Mouse (Mus musculus) C2C12 (cell line): Measurements from ENCODE around the gene Dcst2. TPM values are rescaled to one million over a fixed set of nuclear protein-coding genes. Genes with fewer than 3 reads are reported as not detected.

ENCODE experiments used
- H3K27me3 ChIP-seq: one replicate; pipeline ENCODE4 v1.6.1; 2011; ENCODE audit not compliant: control insufficient read depth, insufficient read depth, insufficient read length
- H3K36me3 ChIP-seq: one replicate; pipeline ENCODE4 v1.6.1; 2011; ENCODE audit not compliant: control insufficient read depth, insufficient read depth
- H3K4me3 ChIP-seq: one replicate; pipeline ENCODE4 v1.5.1; 2011; ENCODE audit warnings: mild to moderate bottlenecking, control low read depth; ENCODE audit not compliant: poor library complexity, insufficient read depth, severe bottlenecking
- H3K79me2 ChIP-seq: one replicate; pipeline ENCODE4 v1.6.1; 2011; ENCODE audit not compliant: control insufficient read depth, insufficient read depth
- H3K79me3 ChIP-seq: one replicate; pipeline ENCODE4 v1.6.1; 2011; ENCODE audit warnings: low read depth, control low read depth
- H3ac ChIP-seq: one replicate; pipeline ENCODE3; 2011; ENCODE audit warnings: low read depth; ENCODE audit not compliant: control insufficient read depth, insufficient read length
- CEBPB ChIP-seq: IDR thresholded peaks from one replicate; pipeline ENCODE4 v1.6.1; 2011; ENCODE audit warnings: low read depth, mild to moderate bottlenecking, control low read depth, moderate library complexity
- CTCF ChIP-seq: IDR thresholded peaks from one replicate; pipeline ENCODE4 v1.5.1; 2011; ENCODE audit not compliant: control insufficient read depth, insufficient read depth, insufficient read length
- FOSL1 ChIP-seq: IDR thresholded peaks from one replicate; pipeline ENCODE4 v1.8.0; 2011; ENCODE audit warnings: mild to moderate bottlenecking, low read length; ENCODE audit not compliant: poor library complexity, insufficient read depth, severe bottlenecking
- MAX ChIP-seq: IDR thresholded peaks from one replicate; pipeline ENCODE4 v1.6.1; 2011; ENCODE audit warnings: mild to moderate bottlenecking, control low read depth
- MYOD1 ChIP-seq: IDR thresholded peaks from one replicate; pipeline ENCODE4 v1.6.1; 2011; ENCODE audit warnings: low read depth; ENCODE audit not compliant: control insufficient read depth, insufficient read length
- MYOG ChIP-seq: IDR thresholded peaks from one replicate; pipeline ENCODE4 v1.6.1; 2011; ENCODE audit not compliant: control insufficient read depth, insufficient read length; ENCODE audit errors: extremely low read depth
- USF1 ChIP-seq: IDR thresholded peaks from one replicate; pipeline ENCODE4 v1.6.1; 2011; ENCODE audit warnings: low read depth, mild to moderate bottlenecking, control low read depth, moderate library complexity
- polyA plus RNA-seq: library from polyadenylated mRNA; unstranded; fragments of >200 nt; fragmentation: generic; extraction: Trizol; gene quantifications from one replicate; pipeline ENCODE4 v1.2.1, GENCODE M21; 2012; ENCODE audit warnings: missing spikeins

Dcst2 gene
- polyA plus RNA-seq, 1 experiment = 0.01 TPM

DNA sequence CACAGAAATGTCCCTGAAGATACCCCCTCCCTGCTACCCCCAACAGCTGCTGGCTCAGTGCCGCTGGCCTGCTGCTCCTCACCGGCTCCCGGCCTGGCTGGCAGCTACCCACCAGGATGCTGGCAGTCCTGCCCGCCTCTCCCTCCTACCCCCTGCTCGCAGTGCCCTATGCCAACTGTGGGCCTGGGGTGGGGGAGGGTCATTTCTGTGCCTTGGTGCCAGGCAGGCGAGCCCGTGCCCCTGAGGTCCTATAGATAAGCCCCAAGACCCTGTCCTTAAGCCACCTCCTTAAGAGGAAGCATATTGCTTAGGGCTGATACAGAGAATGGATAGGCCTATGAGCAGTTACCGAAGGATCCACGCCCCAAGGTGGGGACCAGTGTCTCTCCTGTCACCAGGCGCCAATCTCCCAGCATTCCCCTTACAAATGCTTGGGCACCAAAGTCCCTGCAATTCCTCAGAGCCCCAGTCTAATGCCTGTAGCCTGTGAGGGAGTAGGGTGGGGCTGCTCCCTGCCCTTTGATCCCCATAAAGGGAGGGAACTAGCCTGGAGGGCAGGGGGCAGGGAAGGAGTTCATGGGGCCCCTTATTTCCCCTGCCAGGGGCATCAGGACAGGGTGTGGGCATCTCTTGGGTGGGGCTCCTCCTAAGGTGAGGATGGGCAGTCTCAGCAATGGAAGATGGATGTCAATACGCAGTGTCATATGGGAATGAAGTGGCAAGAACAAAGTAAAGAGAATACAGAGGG is 26.5 kb downstream of the Dcst2 start:
- no peaks in the 10 kb centered on the region for H3K27me3 ChIP-seq

DNA sequence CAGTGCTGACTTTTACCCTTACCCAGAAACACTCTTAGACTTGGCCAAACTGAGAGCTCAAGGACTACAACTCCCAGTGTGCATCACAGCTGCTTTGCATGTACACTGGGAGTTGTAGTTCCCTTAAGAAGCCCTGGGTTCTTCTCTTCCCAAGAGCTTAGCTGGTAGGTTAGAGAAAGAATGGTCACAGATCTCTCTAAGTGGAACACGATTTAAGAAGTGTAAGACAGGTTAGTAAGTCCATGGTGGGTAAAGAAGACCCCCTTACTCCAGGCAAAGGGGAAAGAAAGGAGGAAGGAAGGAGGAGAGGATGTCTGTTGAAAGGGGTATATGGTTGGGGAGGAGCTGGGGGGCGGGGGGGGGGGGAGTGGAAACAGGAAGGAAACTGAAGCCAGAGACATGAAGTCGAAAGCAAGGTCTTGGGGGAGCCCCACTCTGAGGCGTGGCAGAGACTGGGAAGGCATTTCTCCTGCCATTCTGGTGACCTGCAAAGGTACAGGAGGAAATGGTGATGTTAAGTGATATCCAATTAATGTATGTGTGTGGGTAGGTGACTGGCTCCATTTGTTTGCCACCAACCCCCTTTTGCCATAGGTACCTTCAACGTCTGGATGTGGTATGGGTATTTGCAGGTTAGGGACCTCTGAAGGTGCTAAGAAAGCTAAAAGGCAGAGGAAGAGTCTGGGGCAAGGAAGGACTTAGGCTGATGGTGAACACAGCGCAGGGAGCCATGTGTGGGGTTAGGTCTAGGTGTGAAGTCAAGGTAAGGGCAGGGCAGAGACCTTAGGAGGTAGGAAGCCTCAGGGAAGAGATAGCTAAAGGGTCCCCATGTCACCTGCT is 27.3 kb downstream of the Dcst2 start:
- peaks cover 66% of the 10 kb centered on the region for H3K79me2 ChIP-seq
- no peak overlapping the region for H3ac ChIP-seq
- H3K36me3 ChIP-seq = no peaks in the 10 kb centered on the region
- H3K27me3 ChIP-seq = no peaks in the 10 kb centered on the region
- TF ChIP-seq CEBPB = no peak
- H3K79me3 ChIP-seq = peaks cover 4% of the 10 kb centered on the region
- no peak overlapping the region for H3K4me3 ChIP-seq

More for the DNA sequence above, 26.5 kb downstream of the Dcst2 start:
- Histone ChIP-seq H3K79me3 (peaks cover 4% of the 10 kb centered on the region), H3ac (no peak overlapping the region), H3K79me2 (peaks cover 74% of the 10 kb centered on the region), H3K4me3 (no peak overlapping the region), H3K36me3 (no peaks in the 10 kb centered on the region)
- TF ChIP-seq FOSL1 = no peak
- TF ChIP-seq USF1 = no peak
- no peak for TF ChIP-seq CTCF
- no peak for TF ChIP-seq CEBPB
- TF ChIP-seq MYOD1 = no peak
- no peak for TF ChIP-seq MYOG
- TF ChIP-seq MAX = no peak

DNA sequence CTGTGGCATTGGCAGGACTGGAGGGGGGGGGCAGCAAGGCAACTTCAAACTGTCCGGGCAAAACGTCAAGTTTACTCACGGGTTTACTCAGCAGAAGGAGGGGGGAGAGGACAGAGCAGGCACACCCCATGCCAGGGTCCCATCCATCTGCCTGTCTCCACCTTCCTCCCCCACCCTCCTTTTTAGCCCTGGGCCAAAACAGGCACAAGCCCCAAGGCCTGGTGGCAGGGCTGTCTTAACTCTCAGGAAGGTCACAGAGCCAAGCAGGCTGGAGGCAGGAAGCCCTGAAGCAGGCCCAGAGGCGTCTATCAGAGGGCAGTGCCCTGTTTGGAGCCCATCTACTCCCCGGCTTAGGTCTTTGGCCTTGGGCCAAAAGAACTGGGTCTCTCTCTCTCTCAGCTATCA is 28.3 kb downstream of the Dcst2 start:
- TF ChIP-seq CTCF (no peak), MYOG (no peak), USF1 (no peak), MAX (no peak), MYOD1 (no peak), FOSL1 (no peak), CEBPB (no peak)

DNA sequence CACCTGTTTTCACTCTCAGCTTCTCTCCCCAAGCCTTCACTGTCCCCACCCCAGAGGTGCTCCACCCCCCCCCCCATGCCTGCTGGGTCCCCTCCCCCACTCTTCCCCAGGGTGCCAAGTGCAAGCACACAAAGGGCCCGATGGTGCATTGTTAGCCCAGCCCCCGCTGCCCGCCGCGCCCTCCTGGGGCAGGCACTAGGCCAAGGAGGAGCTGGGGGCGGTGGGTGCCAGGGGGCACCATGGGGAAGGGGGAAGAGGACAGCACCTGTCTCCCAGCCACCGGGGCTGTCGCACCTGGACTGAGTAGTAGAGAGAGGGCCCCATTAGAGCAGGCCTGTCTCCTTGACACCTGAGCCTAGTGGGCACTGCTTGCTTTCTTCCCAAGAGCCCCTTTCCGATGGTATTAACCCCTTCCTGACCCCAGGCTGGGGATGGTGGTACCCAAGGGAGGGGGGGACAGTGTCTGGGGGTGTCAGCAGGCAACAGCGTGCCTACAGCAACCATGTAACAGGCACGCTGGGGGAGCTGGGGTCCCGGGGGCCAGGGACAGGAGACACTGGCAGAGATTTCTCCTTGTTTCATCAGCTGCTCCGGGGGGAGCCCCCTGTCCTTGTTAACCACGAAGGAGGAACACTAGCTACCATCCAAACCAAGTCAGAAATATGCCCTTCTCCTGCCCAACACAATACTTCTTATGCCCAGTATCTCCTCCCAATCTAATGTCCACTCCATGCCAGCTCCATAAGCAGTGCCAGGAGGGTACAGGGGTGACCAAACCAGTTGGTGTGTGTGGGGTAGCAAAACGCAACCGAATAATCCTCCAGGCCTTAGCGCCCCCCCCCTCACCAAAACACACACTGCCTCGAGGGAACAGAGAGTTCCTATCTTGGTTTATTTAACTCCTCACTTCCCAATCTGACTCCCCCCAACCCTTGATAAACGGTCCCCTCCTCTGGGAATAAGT is 29.2 kb downstream of the Dcst2 start:
- H3K79me2 ChIP-seq = peaks cover 60% of the 10 kb centered on the region
- TF ChIP-seq MYOD1 = no peak
- TF ChIP-seq USF1 = no peak
- no peak for TF ChIP-seq CEBPB
- TF ChIP-seq FOSL1 = no peak
- no peak for TF ChIP-seq MYOG
- no peak for TF ChIP-seq MAX
- no peak for TF ChIP-seq CTCF
- H3K27me3 ChIP-seq = no peaks in the 10 kb centered on the region
- no peaks in the 10 kb centered on the region for H3K36me3 ChIP-seq
- peaks cover 2% of the 10 kb centered on the region for H3K79me3 ChIP-seq
- peak overlapping the region; percentile 25 for H3ac ChIP-seq
- peak overlapping the region; percentile 61 for H3K4me3 ChIP-seq

More for the DNA sequence above, 28.3 kb downstream of the Dcst2 start:
- Histone ChIP-seq H3K4me3 (no peak overlapping the region), H3K36me3 (no peaks in the 10 kb centered on the region), H3K79me3 (peaks cover 2% of the 10 kb centered on the region), H3K79me2 (peaks cover 60% of the 10 kb centered on the region), H3K27me3 (no peaks in the 10 kb centered on the region), H3ac (no peak overlapping the region)
